Mouse (Mus musculus): Measurements from ENCODE around the gene Olfr49. TPM values are rescaled to one million over a fixed set of nuclear protein-coding genes. Genes with fewer than 3 reads are reported as not detected.

Gene Olfr49
- polyA plus RNA-seq, 1 experiment from 2014 or later = not detected

DNA sequence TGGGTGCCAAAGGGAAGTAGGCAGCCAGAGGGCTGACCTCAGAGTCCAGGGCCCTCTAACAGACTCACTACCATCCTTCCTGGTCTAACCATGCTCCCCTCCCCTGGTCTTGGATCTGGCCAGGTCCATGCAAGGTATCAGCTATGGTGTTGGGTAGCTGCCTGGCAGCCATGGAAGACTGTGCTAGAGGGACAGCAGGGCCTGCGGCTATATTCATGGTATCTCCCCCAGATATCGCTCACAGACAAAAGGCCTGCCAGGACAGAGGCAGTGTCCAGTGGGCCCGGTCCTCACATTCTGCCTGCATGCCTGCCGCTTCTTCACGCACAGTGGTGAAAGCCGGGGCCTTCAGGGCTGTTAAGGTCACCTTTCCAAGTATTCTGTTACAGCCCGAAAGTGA is 20.5 kb downstream of the Olfr49 start:
- Histone ChIP-seq H3K9ac (no peak overlapping the region), H3K4me1 (replicated peaks; ENCODE audit: control insufficient read depth, insufficient read depth, low read length) (no peaks in the 10 kb centered on the region), H3K9me3 (ENCODE audit: control insufficient read depth, low read length) (no peaks in the 10 kb centered on the region), H3K4me3 (replicated peaks; ENCODE audit: low read length) (no peak overlapping the region), H3K4me2 (replicated peaks) (no peak overlapping the region), H3K27me3 (ENCODE audit: control insufficient read depth, insufficient read depth, low read length) (0 out of 2 replicates have a peak, but pooled peaks cover 3% of the 10 kb centered on the region), H3K36me3 (replicated peaks; ENCODE audit: control insufficient read depth, insufficient read depth) (peaks cover 11% of the 10 kb centered on the region), H3K27ac (no peak overlapping the region)
- WGBS = 95% methylated on average over 7 of the region's 7 CpGs
- ATAC-seq (ENCODE audit: low FRiP score) (no peak), DNase-seq (ENCODE audit: low spot score) (no peak)

DNA sequence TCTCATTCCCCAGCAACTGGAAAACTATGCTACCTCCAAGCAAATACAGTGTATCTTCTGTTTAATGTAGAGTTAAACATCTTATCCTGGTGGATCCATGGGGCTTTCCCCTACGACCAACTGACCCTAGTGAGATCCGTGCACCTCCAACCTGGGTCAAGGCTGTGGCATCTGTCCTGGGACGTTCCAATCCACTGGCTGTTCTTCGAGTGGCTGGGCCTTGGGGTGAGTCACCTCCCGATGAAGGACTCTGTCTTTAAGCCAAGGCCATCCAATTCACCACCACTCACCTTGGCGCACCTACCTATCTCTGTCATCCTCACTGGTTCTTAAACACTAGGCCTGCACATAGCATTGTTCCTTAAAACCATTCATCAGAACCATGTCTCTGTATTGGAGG is 21.6 kb downstream of the Olfr49 start:
- 95% methylated on average over 6 of the region's 6 CpGs for WGBS
- Histone ChIP-seq H3K27ac (no peak overlapping the region), H3K4me3 (replicated peaks; ENCODE audit: low read length) (no peak overlapping the region), H3K9me3 (ENCODE audit: control insufficient read depth, low read length) (no peaks in the 10 kb centered on the region), H3K9ac (no peak overlapping the region), H3K36me3 (replicated peaks; ENCODE audit: control insufficient read depth, insufficient read depth) (peaks cover 7% of the 10 kb centered on the region), H3K27me3 (ENCODE audit: control insufficient read depth, insufficient read depth, low read length) (0 out of 2 replicates have a peak, but pooled peaks cover 3% of the 10 kb centered on the region), H3K4me1 (replicated peaks; ENCODE audit: control insufficient read depth, insufficient read depth, low read length) (peaks cover 5% of the 10 kb centered on the region; the same call in 1 of the 2 replicates), H3K4me2 (replicated peaks) (no peak overlapping the region)
- ATAC-seq (ENCODE audit: low FRiP score) (no peak), DNase-seq (ENCODE audit: low spot score) (no peak)

DNA sequence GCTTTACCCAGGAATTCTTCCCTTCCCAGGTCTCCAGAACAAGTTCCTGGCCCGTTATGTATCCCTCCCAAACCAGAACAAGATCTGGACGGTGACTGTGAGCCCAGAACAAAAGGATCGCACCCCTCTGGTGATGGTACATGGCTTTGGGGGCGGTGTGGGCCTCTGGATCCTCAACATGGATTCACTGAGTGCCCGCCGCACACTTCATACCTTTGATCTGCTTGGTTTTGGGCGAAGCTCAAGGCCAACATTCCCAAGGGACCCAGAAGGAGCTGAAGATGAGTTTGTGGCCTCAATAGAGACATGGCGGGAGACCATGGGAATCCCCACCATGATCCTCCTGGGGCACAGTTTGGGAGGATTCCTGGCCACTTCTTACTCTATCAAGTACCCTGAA is 22.1 kb downstream of the Olfr49 start:
- H3K9ac ChIP-seq = no peak overlapping the region
- peaks cover 3% of the 10 kb centered on the region; the same call in 1 of the 2 replicates for H3K36me3 ChIP-seq (replicated peaks; ENCODE audit: control insufficient read depth, insufficient read depth)
- H3K27me3 ChIP-seq (ENCODE audit: control insufficient read depth, insufficient read depth, low read length) = 0 out of 2 replicates have a peak, but pooled peaks cover 3% of the 10 kb centered on the region
- no peaks in the 10 kb centered on the region for H3K9me3 ChIP-seq (ENCODE audit: control insufficient read depth, low read length)
- H3K27ac ChIP-seq = no peak overlapping the region
- 95% methylated on average over 8 of the region's 8 CpGs for WGBS
- no peak overlapping the region for H3K4me3 ChIP-seq (replicated peaks; ENCODE audit: low read length)
- peaks cover 5% of the 10 kb centered on the region; the same call in 1 of the 2 replicates for H3K4me1 ChIP-seq (replicated peaks; ENCODE audit: control insufficient read depth, insufficient read depth, low read length)
- no peak overlapping the region for H3K4me2 ChIP-seq (replicated peaks)
- no peak for DNase-seq (ENCODE audit: low spot score)
- no peak for ATAC-seq (ENCODE audit: low FRiP score)

DNA sequence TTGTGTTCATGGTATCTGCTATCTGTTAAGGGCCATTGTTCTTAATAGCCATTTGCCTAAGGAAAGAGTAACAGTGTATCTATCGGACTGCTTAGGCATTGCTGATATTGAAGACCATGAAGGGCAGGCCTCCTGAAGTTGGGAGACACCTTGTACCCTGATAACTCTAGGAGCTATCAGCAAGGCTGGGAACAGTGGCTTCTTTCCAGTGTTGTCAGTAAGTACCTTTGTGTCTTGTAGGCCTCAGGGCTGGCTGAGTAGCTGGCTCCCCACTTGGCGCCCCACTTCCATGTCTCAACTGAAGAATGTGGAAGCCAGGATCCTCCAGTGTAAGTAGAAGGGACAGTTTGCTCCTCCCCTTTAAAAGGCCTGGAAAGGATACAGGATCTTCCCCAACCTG is 23.4 kb downstream of the Olfr49 start:
- WGBS = 98% methylated on average over 2 of the region's 2 CpGs
- no peak for DNase-seq (ENCODE audit: low spot score)
- Histone ChIP-seq H3K27ac (no peak overlapping the region), H3K4me2 (replicated peaks) (no peak overlapping the region), H3K9me3 (ENCODE audit: control insufficient read depth, low read length) (no peaks in the 10 kb centered on the region), H3K36me3 (replicated peaks; ENCODE audit: control insufficient read depth, insufficient read depth) (peaks cover under 1% of the 10 kb centered on the region; the same call in 1 of the 2 replicates), H3K27me3 (ENCODE audit: control insufficient read depth, insufficient read depth, low read length) (0 out of 2 replicates have a peak, but pooled peaks cover 3% of the 10 kb centered on the region), H3K4me1 (replicated peaks; ENCODE audit: control insufficient read depth, insufficient read depth, low read length) (peaks cover 5% of the 10 kb centered on the region; the same call in 1 of the 2 replicates), H3K4me3 (replicated peaks; ENCODE audit: low read length) (no peak overlapping the region), H3K9ac (no peak overlapping the region)
- no peak for ATAC-seq (ENCODE audit: low FRiP score)

DNA sequence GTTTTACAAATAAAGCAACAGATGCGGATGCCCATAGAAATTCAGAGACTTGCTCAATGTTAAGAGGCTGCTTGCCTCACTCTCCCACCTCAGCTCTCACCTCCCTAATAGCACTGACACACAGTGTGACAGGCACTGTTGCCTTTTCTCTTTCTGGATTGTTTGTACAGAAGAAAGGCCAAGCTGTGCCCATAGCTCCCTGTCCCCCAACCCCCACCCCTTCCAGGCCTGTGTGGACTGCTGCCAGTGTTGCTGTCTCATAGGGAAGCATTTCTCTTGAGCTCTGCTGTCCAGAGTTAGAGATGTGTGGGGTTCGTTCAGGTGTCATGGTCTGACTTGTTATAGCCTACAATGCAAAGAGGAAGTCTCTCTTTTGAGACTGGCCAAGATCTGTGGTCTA is 24.5 kb downstream of the Olfr49 start:
- H3K36me3 ChIP-seq (replicated peaks; ENCODE audit: control insufficient read depth, insufficient read depth) = no peaks in the 10 kb centered on the region; the same call in 1 of the 2 replicates
- H3K4me2 ChIP-seq (replicated peaks) = peak overlapping the region; percentile 57
- H3K4me1 ChIP-seq (replicated peaks; ENCODE audit: control insufficient read depth, insufficient read depth, low read length) = peaks cover 5% of the 10 kb centered on the region; the same call in 1 of the 2 replicates
- no peak for ATAC-seq (ENCODE audit: low FRiP score)
- peak overlapping the region; percentile 41 for H3K4me3 ChIP-seq (replicated peaks; ENCODE audit: low read length)
- no peak for DNase-seq (ENCODE audit: low spot score)
- 73% methylated on average over 2 of the region's 2 CpGs for WGBS
- no peaks in the 10 kb centered on the region for H3K9me3 ChIP-seq (ENCODE audit: control insufficient read depth, low read length)
- H3K9ac ChIP-seq = no peak overlapping the region
- H3K27me3 ChIP-seq (ENCODE audit: control insufficient read depth, insufficient read depth, low read length) = 0 out of 2 replicates have a peak, but pooled peaks cover 3% of the 10 kb centered on the region
- H3K27ac ChIP-seq = no peak overlapping the region

DNA sequence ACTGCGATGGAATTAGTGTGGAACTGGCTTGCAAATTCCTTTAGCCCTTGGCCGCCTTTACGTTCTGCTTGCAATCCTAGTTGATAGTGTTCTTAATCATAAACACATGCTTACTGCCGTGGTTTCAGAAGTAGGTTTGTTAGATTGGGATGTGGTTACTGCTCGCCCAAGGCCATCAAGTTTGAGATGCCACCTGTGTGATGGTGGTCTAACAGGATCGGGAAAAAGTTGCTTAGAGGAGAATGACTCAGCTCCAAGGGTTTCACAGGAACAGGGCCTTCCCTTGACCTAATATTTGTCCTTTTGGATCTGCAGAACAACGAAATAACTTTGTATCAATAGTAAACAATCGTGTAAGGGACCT is 25.0 kb downstream of the Olfr49 start:
- H3K36me3 ChIP-seq (replicated peaks; ENCODE audit: control insufficient read depth, insufficient read depth) = no peaks in the 10 kb centered on the region; the same call in 1 of the 2 replicates
- no peak overlapping the region for H3K27ac ChIP-seq
- peaks cover 7% of the 10 kb centered on the region for H3K4me1 ChIP-seq (replicated peaks; ENCODE audit: control insufficient read depth, insufficient read depth, low read length)
- WGBS = 30% methylated on average over 8 of the region's 8 CpGs
- ATAC-seq (ENCODE audit: low FRiP score) (no peak), DNase-seq (ENCODE audit: low spot score) (no peak)
- H3K27me3 ChIP-seq (ENCODE audit: control insufficient read depth, insufficient read depth, low read length) = 0 out of 2 replicates have a peak, but pooled peaks cover 3% of the 10 kb centered on the region
- peak overlapping the region; percentile 59 for H3K9ac ChIP-seq
- H3K4me2 ChIP-seq (replicated peaks) = peak overlapping the region; percentile 57
- no peaks in the 10 kb centered on the region for H3K9me3 ChIP-seq (ENCODE audit: control insufficient read depth, low read length)
- peak overlapping the region; percentile 41 for H3K4me3 ChIP-seq (replicated peaks; ENCODE audit: low read length)

DNA sequence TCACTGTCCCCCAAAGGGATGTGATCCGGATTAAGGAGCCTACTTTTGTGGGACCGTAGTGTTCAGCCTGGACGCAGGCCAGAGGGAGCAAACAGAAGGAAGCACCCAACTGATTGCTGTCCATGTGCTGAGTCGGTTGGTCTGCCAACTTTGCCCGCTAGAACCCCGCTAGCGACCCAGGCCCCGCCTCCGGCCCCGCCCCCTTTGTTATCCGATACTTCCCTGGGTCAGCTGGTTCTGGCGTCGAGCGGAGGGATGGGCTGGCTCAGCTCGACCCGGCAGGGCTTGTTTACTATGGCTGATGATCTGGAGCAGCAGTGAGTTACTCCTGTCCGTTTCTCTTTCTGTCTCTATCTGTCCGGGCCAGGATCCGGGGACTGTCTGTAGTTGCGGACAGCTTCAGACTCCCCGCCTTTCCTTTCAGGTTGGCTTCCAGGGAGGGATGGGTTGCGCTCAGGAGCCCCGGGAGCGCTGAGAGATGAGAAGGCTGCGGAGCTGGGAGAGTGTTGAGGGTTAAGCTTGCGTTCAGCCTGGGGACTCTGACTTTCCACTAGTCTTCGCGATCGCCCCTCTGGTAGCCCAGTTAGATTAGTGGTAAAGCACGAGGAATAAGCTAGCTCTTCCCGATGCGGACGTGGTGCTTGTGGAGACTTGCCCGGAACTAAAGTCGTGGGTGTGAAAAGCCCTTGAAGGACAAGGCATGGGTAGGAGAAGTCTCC is 25.6 kb downstream of the Olfr49 start:
- H3K27ac ChIP-seq = peak overlapping the region; percentile 48; the same call in 1 of the 2 replicates
- DNase-seq (ENCODE audit: low spot score) (peak; percentile 81), ATAC-seq (ENCODE audit: low FRiP score) (peak; percentile 92)
- peak overlapping the region; percentile 59 for H3K9ac ChIP-seq
- no peaks in the 10 kb centered on the region; the same call in 1 of the 2 replicates for H3K36me3 ChIP-seq (replicated peaks; ENCODE audit: control insufficient read depth, insufficient read depth)
- H3K4me1 ChIP-seq (replicated peaks; ENCODE audit: control insufficient read depth, insufficient read depth, low read length) = peaks cover 12% of the 10 kb centered on the region
- WGBS = under 1% methylated on average over 35 of the region's 35 CpGs
- no peaks in the 10 kb centered on the region for H3K9me3 ChIP-seq (ENCODE audit: control insufficient read depth, low read length)
- peak overlapping the region; percentile 41 for H3K4me3 ChIP-seq (replicated peaks; ENCODE audit: low read length)
- H3K27me3 ChIP-seq (ENCODE audit: control insufficient read depth, insufficient read depth, low read length) = 0 out of 2 replicates have a peak, but pooled peaks cover 3% of the 10 kb centered on the region
- peak overlapping the region; percentile 57 for H3K4me2 ChIP-seq (replicated peaks)

DNA sequence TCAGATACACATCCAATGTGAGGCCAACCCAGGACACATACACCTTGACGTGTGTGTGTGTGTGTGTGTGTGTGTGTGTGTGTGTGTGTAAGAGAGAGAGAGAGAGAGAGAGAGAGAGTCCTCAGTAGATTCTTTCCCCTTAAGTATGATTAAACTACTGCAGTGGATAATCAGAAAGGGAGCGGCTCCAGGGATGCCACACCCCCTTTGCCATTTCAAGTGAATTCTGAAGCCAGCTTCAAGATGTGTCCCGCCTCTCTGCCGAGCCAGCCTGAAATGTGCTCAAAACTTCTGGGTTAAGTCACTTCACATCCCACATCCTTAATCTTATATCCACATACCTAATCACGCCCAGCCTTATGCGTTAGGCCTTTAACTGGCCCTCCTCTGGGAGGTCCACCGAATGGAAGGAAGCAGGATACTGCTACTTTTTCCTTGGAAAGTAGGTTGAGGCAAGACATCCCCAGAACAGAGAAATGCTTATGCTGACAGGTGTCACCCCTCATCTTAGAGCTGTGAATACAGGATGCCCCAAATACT is 26.5 kb downstream of the Olfr49 start:
- Histone ChIP-seq H3K4me3 (replicated peaks; ENCODE audit: low read length) (no peak overlapping the region), H3K27ac (no peak overlapping the region), H3K4me1 (replicated peaks; ENCODE audit: control insufficient read depth, insufficient read depth, low read length) (peaks cover 12% of the 10 kb centered on the region), H3K27me3 (ENCODE audit: control insufficient read depth, insufficient read depth, low read length) (0 out of 2 replicates have a peak, but pooled peaks cover 3% of the 10 kb centered on the region), H3K4me2 (replicated peaks) (peak overlapping the region; percentile 57), H3K9ac (no peak overlapping the region), H3K36me3 (replicated peaks; ENCODE audit: control insufficient read depth, insufficient read depth) (no peaks in the 10 kb centered on the region), H3K9me3 (ENCODE audit: control insufficient read depth, low read length) (no peaks in the 10 kb centered on the region)
- ATAC-seq (ENCODE audit: low FRiP score) = no peak
- 72% methylated on average over 7 of the region's 7 CpGs for WGBS
- no peak for DNase-seq (ENCODE audit: low spot score)

DNA sequence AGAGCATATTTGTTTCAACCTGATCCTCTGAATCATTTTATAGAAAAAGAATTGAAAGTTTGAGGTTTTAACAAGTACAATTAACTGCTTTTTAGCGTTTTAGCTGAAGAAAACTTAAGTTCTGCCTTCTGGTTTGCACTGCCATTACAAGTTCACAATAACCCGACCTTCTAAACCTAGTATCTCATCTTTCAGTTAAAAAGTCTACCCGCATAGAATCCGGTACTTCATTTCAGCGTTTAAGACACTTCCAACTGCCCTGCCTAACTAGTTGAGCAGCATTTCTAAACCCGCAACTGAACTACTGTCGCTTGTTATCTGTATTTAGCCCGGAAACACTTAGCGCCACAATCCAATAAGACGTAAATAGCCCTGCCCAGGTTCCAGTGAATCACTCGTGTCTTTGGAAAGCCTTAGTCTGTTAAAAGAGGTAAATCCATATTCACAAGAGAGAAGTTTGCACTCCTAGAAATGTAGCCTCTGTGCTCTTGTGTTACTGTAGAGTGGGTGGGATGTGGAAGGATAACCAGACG is 30.0 kb downstream of the Olfr49 start:
- 71% methylated on average over 12 of the region's 12 CpGs for WGBS

More for the DNA sequence above, 30.0 kb downstream of the Olfr49 start:
- no peaks in the 10 kb centered on the region for H3K9me3 ChIP-seq (ENCODE audit: control insufficient read depth, low read length)
- peak overlapping the region; percentile 85 for H3K9ac ChIP-seq
- peak overlapping the region; percentile 79 for H3K4me2 ChIP-seq (replicated peaks)
- H3K4me1 ChIP-seq (replicated peaks; ENCODE audit: control insufficient read depth, insufficient read depth, low read length) = peaks cover 40% of the 10 kb centered on the region
- H3K4me3 ChIP-seq (replicated peaks; ENCODE audit: low read length) = peak overlapping the region; percentile 72
- no peak for DNase-seq (ENCODE audit: low spot score)
- no peak overlapping the region for H3K27ac ChIP-seq
- no peak for ATAC-seq (ENCODE audit: low FRiP score)
- no peaks in the 10 kb centered on the region for H3K27me3 ChIP-seq (ENCODE audit: control insufficient read depth, insufficient read depth, low read length)
- no peaks in the 10 kb centered on the region for H3K36me3 ChIP-seq (replicated peaks; ENCODE audit: control insufficient read depth, insufficient read depth)

All from hindbrain, embryonic 14.5 days (tissue).